Mouse (Mus musculus): Measurements from ENCODE around the gene Iqcb1. TPM values are rescaled to one million over a fixed set of nuclear protein-coding genes. Genes with fewer than 3 reads are reported as not detected.

Gene Iqcb1
- polyA plus RNA-seq, 1 experiment, result 2.6 TPM

DNA sequence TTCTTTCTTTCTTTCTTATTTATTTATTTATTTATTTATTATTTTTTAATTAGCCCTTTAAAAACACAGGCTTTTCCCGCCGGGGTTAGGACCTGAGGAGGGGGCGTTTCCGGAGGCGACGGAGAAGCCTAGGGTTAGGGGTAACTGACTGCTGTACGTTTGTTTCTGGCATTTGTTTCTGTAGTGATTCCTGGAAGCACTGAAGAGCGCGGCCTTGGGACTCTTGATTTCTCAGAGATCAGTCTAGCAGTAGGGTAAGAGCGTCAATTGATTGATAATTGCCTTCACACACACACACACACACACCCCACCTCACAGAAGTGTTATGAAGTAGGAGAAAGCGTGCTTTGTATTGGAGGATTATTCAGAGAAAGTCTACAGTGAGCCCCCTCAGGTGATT is 635 bp downstream of the Iqcb1 start:
- TF ChIP-seq GATA1 (IDR thresholded peaks at IDR 0.05; ENCODE audit: low read length), result no peak

DNA sequence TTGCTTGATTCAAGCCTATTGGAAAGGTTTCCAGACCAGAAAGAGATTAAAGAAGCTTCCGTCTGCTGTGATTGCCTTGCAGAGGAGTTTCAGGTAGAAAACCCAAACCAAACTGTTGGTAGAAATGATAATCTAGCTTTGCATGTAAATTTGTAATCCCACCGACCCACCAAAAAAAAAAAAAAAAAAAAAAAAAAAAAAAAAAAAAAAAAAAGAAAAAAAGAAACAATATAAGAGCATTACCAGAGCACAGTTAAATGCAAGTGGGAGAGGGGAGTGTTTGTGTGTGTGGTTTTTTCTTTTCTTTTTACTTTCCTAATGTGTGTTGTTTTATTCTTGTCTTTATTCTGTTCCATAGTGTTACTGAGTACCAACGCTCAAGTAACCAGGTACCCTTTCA is 23.0 kb downstream of the Iqcb1 start:
- no peak for TF ChIP-seq GATA1 (IDR thresholded peaks at IDR 0.05; ENCODE audit: low read length)

DNA sequence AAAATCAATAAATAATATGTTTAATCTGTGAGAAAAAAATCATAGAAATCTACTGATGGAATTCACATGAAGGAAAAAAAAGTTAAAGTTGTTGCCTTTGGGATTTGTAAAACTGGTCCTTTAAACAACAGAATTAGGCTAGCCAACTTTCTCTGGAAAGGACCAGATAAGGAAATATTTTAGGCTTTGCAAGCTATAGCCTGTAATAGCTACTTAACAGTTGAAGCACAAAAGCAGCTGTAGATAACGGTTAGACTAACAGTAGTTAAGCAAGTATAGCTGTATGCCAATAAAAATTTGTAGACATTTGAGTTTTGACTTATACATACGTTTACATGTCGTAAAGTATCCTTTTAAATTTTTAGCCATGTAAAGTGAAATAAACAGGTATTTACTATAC is 35.4 kb downstream of the Iqcb1 start:
- no peak for TF ChIP-seq GATA1 (IDR thresholded peaks at IDR 0.05; ENCODE audit: low read length)

DNA sequence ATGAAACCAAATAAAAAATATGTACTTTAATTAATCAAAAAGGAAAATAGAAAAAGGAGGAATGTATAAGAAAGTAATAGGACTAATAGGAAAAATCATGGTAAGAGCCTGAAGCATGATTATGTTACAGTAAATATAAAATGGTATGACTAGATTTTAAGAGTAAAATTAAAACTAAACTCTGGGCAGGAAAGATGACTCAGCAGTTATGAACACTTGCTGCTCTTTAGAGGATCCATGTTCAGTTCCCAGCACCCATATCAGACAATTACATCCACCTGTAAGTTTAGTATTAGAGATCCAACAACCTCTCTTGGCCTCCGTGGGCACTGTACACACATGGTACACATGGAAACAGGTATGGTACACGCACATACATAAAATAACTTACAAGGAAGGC is 41.3 kb downstream of the Iqcb1 start:
- TF ChIP-seq GATA1 (IDR thresholded peaks at IDR 0.05; ENCODE audit: low read length), result no peak

DNA sequence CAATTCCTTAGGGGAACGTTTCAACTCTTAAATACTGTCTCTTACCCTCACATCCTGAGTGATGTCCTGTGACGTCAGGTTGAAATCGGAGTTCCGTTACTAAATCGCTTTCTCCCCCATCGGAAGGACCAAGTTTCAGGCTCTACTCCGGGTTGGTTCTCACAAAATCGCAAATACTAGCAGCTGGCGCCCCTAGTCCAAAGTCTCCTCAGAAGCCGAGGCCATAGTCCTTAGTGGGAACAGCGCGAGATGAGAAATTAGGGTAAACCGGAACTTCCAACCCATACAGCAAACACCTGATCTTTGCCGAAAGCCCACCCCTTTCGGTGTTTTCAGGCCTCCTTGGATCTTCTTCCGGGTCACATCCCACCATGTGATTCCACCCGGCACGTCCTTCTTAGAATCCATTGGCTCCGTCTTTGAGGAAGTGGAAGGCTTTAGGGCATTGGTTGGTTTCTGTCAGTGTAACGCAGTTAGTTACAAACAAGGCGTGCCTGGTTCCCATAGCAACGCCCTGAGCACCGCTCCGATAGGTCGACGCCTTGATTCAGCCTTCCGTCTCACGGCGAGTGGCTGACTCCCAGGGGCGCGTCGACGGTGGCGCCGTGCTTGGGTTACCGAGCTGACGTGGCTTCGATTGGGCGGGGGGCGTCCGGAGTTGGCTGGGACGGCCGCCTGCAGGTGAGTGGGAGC is 46.5 kb downstream of the Iqcb1 start, which contains the start of the genes Eaf2 and Golgb1:
TSS of gene Eaf2 (minus strand) at position 421 of the 693 bp plus-strand sequence.
TSS of gene Golgb1 (plus strand) at position 558 of the 693 bp plus-strand sequence.
- no peak for TF ChIP-seq GATA1 (IDR thresholded peaks at IDR 0.05; ENCODE audit: low read length)

DNA sequence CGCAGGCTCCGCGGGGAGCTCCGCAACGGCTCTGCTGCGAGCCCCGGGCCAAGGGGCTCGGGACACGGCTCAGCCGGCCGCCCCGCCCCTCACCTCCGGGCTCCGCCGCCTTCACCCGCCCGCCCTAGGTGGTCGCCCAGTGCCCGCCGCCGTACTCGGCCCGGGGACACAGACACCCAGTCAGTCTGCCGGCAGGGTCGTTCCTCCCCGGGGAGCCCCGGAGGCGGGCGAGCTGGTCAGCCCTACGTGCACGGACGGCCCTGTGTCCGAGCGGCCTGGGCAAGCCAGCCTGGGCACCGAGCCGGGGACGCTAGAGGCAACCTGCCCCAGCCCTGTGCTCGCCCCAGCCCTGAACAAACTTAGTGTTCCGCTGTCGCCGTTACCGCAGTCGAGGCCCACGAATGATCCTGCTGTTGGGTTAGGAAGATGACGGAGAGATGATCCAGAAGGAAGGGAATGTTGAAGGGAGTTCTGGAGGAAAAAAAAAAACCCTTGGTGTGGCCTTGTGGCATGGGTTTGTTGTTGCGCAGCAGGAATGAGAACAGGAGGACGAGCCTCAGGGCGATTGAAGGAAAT is 47.2 kb downstream of the Iqcb1 start:
- no peak for TF ChIP-seq GATA1 (IDR thresholded peaks at IDR 0.05; ENCODE audit: low read length)

DNA sequence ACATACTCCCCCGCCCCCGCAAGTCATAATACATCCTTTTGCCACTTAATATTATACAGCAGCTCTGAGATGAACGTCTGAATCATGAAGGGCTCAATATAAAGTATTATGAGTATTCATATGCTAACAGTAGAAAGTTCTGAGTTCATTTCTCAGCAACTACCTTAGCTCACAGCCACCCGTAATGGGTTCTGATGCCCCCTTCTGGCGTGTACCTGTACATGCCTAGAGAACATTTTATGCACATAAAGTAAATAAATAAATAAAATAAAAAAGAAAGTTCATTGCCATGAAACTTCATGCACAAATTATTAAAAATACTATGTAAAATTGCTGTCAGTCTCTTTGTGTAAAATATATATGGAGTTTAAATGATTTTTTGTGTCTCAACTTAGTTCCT is 49.1 kb downstream of the Iqcb1 start:
- no peak for TF ChIP-seq GATA1 (IDR thresholded peaks at IDR 0.05; ENCODE audit: low read length)

DNA sequence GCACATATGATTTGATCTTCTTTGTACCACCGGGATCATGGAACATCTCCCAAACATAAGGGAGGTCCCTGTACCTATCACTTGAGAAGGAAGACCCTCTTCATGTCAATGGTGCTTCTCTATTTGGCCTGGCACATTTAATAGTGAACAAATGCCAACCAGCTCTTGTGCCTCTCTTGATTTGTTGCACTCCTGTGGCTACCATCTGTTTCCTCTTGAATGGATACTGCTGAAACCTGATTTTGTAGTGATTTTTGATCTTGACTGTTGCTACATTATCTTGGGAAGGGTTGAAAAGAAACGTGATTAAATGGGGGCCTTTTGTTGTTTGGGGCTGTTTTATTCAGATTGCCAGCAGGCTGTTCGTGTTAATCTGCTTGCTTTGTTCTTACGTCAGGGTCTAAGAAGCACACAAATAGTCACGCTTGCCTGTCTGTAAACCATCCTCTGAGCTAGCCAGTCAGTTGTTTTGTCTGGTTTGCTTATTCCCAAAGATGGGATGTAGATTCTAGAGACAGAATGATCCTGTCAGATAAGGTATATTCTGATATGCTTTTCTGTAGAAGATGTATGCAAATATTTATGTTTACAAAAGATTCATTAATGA is 54.7 kb downstream of the Iqcb1 start:
- no peak for TF ChIP-seq GATA1 (IDR thresholded peaks at IDR 0.05; ENCODE audit: low read length)

DNA sequence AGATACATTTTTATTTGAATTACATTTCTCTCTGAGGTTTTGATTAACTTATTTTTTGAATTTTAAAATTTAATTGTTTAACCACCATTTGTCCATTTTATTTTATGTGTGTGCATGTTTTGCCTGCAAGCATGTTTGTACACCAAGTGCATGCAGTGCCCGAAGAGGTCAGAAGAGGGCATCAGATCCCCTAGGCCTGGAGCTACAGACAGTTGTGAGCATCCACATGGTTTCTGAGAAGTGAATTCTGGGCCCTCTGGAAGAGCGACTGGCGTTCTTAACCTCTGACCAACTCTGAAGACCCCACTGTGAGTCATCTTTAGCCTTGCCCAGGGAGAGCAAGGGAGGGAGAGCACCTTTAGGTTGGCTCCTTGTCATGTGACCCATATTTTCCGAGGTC is 56.7 kb downstream of the Iqcb1 start:
- TF ChIP-seq GATA1 (IDR thresholded peaks at IDR 0.05; ENCODE audit: low read length), result no peak

- no peak for TF ChIP-seq GATA1 (IDR thresholded peaks at IDR 0.05; ENCODE audit: low read length)
Measured at GRCm38 (mm10) chr16:36885912-36886311, 57.7 kb downstream of the Iqcb1 start.

DNA sequence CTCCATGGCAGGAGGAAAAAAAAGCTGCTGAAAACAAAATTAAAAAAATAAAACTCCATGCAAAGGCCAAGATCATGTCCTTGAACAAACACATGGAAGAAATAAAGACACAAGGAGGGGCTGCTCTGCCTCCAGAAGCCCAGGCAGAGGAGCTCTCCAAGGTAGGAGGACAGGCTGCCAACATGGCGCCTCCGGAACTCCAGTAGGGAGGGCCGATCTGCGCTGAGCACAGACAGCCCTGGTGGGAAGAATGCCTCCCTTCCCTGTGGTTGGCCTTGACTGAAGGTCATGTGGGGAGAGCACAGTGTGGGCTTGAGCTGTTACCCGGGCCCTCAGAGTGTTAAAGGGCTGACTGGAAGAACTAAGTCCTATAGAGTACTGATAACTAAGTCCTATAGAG is 59.4 kb downstream of the Iqcb1 start:
- no peak for TF ChIP-seq GATA1 (IDR thresholded peaks at IDR 0.05; ENCODE audit: low read length)

- TF ChIP-seq GATA1 (IDR thresholded peaks at IDR 0.05; ENCODE audit: low read length), result peak; percentile 60
Measured at GRCm38 (mm10) chr16:36890559-36890958, 62.4 kb downstream of the Iqcb1 start.

DNA sequence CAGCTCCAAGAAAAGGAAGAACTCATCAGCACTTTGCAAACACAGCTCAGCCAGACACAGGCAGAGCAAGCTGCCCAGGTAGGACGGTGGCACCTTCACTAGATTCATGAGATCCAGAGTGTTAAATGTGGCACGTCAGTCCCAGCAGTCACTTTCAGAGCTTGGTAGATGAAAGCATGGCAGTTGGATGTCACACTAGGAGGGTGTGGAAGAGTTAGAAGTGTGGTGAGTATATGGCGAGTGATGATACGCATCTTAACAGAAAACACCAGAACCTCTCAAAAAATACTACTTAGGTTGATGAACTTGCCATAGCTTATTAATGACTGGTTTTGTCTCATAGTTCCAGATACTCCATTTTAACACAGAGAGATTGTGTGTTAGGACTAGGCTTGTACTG is 63.2 kb downstream of the Iqcb1 start:
- no peak for TF ChIP-seq GATA1 (IDR thresholded peaks at IDR 0.05; ENCODE audit: low read length)

DNA sequence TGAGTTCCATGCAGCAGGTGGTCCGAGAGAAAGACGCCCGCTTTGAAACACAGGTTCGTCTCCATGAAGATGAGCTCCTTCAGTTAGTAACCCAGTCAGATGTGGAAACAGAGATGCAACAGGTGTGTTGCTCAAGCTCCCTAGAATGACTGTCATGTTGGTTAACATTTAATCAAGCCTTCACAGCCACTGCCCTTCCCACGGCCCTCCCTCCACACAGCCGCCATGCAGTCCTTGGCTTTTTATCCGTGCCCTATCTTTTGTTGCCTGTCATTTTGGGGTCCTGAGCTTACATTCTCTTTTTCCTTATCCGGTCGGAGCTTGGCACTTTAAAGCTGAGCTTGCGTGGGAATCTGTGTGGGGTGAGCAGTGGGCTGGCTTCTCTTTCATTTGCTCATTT is 65.1 kb downstream of the Iqcb1 start:
- TF ChIP-seq GATA1 (IDR thresholded peaks at IDR 0.05; ENCODE audit: low read length), result no peak

DNA sequence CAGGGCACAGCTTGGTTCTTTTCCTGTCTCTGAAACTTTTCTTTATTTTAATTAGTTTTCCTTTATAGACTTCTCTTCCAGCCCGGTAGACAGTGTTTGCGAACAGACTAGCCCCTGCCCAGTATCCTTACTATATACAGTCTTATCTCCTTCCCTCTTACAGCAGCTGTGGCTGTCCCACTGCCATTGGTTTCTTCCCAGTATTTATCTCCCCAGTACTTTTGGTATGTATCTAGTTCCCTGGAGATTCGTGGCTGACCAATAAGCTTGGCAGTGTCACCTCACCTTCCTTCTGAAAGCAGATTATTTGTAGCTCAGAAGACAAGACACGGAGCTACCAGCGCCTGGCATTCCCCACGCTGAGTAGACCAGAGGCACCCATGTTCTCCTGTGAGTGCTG is 68.5 kb downstream of the Iqcb1 start:
- no peak for TF ChIP-seq GATA1 (IDR thresholded peaks at IDR 0.05; ENCODE audit: low read length)

GRCm38 (mm10) chr16:36903156-36903555 is 75.0 kb downstream of the Iqcb1 start:
- no peak for TF ChIP-seq GATA1 (IDR thresholded peaks at IDR 0.05; ENCODE audit: low read length)

DNA sequence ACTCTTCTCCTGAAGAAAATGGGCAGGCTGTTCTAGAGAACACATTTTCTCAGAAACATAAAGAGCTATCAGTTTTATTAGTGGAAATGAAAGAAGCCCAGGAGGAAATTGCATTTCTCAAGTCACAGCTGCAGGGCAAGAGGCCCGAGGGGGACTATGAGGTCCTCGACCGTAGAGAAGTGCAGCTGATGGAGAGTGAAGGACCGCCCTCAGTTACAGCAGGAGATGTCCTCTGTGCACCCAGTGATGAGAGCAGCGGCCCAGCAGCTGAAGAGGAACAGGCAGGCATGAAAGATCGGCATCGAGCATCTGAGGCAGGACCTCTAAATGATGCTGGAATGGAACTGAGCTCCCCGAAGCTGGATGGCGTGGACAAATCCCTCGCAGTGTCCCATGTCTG is 83.7 kb downstream of the Iqcb1 start:
- no peak for TF ChIP-seq GATA1 (IDR thresholded peaks at IDR 0.05; ENCODE audit: low read length)

Measured in G1E-ER4 (cell line).